Mouse (Mus musculus): Measurements from ENCODE around the gene Atg16l2.

The Atg16l2 gene

DNA sequence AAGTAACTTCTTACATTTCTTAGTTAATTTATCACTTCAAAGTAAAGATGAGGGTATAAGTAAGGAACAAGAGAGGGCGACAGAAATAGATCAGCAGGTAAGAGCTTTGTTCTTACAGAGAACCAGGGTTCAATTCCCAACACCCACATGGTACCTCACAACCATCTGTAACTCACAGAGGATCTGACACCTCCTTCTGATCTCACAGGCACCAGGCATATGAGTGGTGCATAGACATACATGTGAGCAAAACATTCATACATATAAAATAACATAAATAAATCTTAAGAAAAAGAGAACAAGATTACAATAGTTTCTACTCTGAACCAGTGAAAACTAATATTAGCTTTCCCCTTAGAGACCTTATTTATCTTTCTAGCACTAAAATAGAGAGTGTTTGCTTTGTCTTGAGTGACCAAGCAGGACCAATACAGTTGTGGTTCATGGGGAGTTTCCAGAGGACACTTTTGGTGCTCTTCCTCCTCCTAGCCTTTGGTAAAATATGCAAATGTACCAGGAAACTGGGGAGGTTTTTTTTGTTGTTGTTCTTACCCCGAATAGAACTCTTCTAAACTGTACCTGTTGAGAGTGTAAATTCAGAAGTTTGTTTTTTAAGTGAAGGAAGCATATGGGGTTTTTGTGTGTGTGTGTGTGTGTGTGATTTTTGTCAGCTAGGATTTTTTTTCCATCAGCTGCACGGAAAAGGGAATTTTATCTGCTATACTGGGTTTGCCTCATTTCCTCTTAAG lies 88.4 kb downstream of the Atg16l2 start:
- DNase-seq: no peak

Measured in kidney, postnatal 25 days (tissue).